Mouse (Mus musculus): ENCODE results near the gene Acta2. TPM values are rescaled to one million over a fixed set of nuclear protein-coding genes. Genes with fewer than 3 reads are reported as not detected.

The Acta2 gene
- polyA plus RNA-seq, 1 experiment from 2014 or later: 31.1 TPM

DNA sequence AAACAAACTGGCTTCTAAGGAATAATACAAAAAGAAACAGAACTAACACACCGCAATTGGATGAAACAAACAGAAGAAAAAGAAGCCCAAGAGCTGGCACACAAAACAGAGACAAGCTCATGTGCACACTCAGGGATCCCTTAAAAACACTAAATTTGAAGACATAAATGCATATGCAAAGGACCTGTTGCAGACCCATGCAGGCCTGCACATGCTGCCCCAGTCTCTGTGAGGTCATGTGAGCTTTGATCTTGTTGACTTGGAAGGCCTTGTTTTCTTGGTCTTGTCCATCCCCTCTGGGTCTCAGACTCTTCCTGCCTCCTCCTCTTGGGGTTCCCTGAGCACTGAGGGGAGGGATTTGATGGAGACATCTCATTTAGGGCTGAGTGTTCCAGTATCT lies 33.3 kb upstream of the Acta2 start:
- Histone ChIP-seq H3K36me3 (no peaks in the 10 kb centered on the region), H3K4me1 (replicated peaks) (peaks cover 16% of the 10 kb centered on the region), H3K4me3 (no peak overlapping the region), H3K27me3 (ENCODE audit: insufficient read depth, poor library complexity, severe bottlenecking) (peaks cover 19% of the 10 kb centered on the region; the same call in 1 of the 2 replicates), H3K9me3 (no peaks in the 10 kb centered on the region), H3K27ac (no peak overlapping the region)
- DNase-seq (ENCODE audit: low spot score): no peak
- 98% methylated on average over 1 of the region's 1 CpGs for WGBS

DNA sequence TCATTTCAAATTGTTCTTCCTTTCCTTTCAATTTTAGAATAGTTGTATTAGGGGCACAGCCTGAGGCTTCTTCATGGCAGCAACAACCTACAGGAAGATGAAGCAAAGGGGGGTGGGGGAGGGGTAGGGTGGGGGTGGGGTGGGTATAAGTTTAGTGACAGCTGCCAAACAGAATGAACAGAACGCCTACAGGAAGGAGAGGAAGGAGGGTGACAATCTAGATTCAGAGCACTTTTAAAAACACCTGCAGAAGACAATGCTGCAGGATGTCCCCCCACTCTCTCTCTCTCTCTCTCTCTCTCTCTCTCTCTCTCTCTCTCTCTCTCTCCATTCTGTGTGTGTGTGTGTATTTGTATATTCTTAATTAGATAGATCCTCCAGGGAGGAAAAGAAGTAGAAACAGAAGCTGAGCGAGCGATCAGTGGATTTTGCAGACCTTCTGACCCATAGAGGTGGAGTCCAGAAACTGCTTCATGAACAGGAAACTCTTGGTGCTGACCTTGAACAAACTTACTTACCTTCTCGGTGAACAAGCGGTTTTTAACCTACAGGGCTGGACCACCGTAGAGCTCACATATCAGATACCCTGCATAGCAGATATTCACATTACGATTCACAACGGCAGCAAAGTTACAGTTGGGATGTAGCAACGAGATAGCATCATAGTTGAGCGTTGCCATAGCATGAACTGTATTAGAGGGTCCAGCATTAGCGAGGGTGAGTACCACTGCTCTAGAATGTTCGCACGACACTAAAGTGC lies 32.4 kb upstream of the Acta2 start:
- Histone ChIP-seq H3K9me3 (no peaks in the 10 kb centered on the region), H3K36me3 (no peaks in the 10 kb centered on the region), H3K27me3 (ENCODE audit: insufficient read depth, poor library complexity, severe bottlenecking) (peaks cover 15% of the 10 kb centered on the region; the same call in 1 of the 2 replicates), H3K4me3 (no peak overlapping the region), H3K27ac (no peak overlapping the region), H3K4me1 (replicated peaks) (peaks cover 16% of the 10 kb centered on the region)
- 85% methylated on average over 13 of the region's 13 CpGs for WGBS
- no peak for DNase-seq (ENCODE audit: low spot score)

DNA sequence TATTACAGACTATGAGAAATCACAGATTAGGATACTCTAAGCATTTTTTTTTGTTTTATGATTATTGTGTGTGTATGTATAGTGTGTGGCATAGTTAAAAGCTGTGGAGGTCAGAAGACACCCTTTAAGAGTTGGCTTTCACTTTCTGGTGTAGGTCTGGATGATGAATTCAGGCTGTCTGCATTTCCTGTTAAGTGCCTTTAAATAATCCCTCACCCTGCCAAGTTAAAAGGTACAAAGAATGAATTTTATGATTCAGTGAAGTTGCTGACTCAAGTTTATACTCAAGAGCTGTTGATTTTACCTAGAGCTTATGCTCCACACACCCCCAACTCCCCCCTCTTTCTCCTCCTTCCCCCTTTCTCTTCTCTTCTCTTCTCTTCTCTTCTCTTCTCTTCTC lies 31.8 kb upstream of the Acta2 start:
- no peaks in the 10 kb centered on the region for H3K9me3 ChIP-seq
- no peak overlapping the region for H3K4me3 ChIP-seq
- no peaks in the 10 kb centered on the region for H3K36me3 ChIP-seq
- peaks cover 9% of the 10 kb centered on the region; the same call in 1 of the 2 replicates for H3K27me3 ChIP-seq (ENCODE audit: insufficient read depth, poor library complexity, severe bottlenecking)
- no peak for DNase-seq (ENCODE audit: low spot score)
- H3K4me1 ChIP-seq (replicated peaks): peaks cover 16% of the 10 kb centered on the region
- no peak overlapping the region for H3K27ac ChIP-seq

DNA sequence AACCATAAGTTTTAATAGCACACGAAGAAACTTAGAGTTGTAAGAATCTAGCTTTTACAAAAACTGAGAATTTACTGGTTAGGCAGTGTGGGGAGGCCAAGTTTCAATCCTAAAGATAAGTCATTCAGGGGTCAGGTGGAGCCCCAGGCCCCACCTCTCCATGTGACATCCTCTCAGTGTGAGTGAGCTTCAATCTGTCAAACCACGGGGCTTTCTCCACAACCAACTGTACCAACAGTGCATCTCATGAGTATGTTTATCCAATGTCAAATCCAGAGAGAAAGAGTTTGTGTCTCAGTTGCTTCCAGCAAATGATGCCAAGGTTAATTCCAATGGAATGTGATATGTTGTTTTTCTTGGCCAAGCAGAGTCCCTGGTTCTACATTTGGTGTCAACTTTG lies 29.4 kb upstream of the Acta2 start:
- Histone ChIP-seq H3K4me3 (no peak overlapping the region), H3K36me3 (no peaks in the 10 kb centered on the region), H3K27me3 (ENCODE audit: insufficient read depth, poor library complexity, severe bottlenecking) (no peaks in the 10 kb centered on the region), H3K4me1 (replicated peaks) (peaks cover under 1% of the 10 kb centered on the region), H3K27ac (no peak overlapping the region), H3K9me3 (no peaks in the 10 kb centered on the region)
- DNase-seq (ENCODE audit: low spot score): no peak
- WGBS: 55% methylated on average over 2 of the region's 2 CpGs

DNA sequence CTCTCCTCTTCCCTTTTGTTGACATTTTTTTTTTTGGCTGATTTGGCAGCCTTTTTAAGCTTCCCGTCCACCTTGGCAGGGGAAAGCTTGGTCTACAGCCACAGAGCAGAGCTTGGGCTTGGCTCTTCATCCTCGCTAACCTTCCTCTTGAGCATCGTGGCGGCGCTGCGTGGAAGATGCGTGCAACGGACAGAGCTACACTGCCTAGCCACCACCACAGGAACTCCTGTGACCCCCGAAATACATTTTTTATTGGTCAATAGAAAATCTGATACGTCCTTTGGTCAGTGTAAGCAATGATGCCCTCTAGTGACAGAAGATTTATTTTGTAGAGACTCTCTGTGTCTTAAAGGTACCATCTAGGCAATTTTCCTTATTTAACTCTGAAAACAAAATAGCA lies 29.0 kb upstream of the Acta2 start:
- Histone ChIP-seq H3K27me3 (ENCODE audit: insufficient read depth, poor library complexity, severe bottlenecking) (no peaks in the 10 kb centered on the region), H3K27ac (no peak overlapping the region), H3K36me3 (no peaks in the 10 kb centered on the region), H3K4me1 (replicated peaks) (no peaks in the 10 kb centered on the region), H3K4me3 (no peak overlapping the region), H3K9me3 (no peaks in the 10 kb centered on the region)
- WGBS: 66% methylated on average over 10 of the region's 10 CpGs
- no peak for DNase-seq (ENCODE audit: low spot score)

DNA sequence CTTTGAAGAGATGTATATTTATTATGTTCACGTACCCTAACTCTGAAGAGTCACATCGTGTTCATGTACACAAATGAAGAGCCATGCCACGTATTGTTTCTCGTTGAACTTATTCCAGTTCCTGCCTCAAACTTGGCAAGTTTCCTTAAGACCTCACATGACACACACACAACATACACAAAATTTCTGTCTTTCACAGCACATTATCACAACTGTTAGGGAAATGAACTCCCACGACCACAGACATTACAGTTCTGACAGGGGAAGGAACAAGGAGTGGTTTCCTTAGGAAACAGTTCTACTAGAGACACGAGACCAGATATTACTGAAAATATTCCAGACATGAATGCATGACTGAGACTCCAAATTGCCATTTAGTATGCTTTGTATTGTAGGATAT lies 28.2 kb upstream of the Acta2 start:
- Histone ChIP-seq H3K9me3 (no peaks in the 10 kb centered on the region), H3K27ac (no peak overlapping the region), H3K36me3 (no peaks in the 10 kb centered on the region), H3K4me3 (no peak overlapping the region), H3K4me1 (replicated peaks) (no peaks in the 10 kb centered on the region), H3K27me3 (ENCODE audit: insufficient read depth, poor library complexity, severe bottlenecking) (no peaks in the 10 kb centered on the region)
- WGBS: 89% methylated on average over 6 of the region's 6 CpGs
- DNase-seq (ENCODE audit: low spot score): no peak

DNA sequence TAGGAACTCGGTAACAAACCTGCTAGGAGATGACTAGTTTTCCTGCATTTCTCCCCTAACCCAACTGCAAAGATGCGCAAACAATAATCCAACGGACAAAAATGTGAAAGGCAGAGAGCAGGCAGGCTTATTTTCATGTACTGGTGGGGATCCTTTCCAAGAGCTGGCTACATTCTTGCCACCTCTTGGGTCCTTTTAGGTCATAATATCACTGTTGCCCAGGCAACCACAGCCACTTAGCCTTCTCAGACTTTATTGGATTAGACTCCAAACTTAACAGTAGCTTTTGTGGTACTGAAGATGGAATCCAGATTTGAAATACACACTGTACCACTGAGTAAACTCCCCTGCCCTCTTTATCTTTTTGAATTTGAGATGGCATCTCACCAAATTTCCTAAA lies 22.7 kb upstream of the Acta2 start:
- Histone ChIP-seq H3K4me3 (no peak overlapping the region), H3K27me3 (ENCODE audit: insufficient read depth, poor library complexity, severe bottlenecking) (no peaks in the 10 kb centered on the region)
- WGBS: 87% methylated on average over 3 of the region's 3 CpGs

DNA sequence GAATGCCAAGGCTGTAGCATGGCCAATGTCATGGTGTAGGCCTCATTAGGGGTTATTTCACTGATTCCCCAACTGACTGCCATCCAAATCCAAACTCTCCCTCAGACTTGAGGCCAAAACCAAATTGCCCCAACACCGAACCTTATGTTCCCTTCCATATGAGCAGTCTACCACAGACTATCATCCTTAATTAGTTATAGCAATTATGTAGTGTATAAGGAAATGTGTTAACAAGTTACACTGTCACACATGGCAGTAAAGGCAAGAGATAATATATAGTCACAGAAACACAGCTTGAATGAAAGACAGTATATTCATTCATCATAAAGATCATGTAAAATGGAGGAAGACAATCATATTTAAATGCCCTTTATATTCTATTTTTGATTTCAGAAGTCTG lies 17.7 kb upstream of the Acta2 start:
- no peak overlapping the region for H3K4me3 ChIP-seq
- DNase-seq (ENCODE audit: low spot score): no peak
- H3K36me3 ChIP-seq: no peaks in the 10 kb centered on the region
- no peaks in the 10 kb centered on the region for H3K27me3 ChIP-seq (ENCODE audit: insufficient read depth, poor library complexity, severe bottlenecking)
- no peaks in the 10 kb centered on the region for H3K4me1 ChIP-seq (replicated peaks)
- WGBS: 96% methylated on average over 1 of the region's 1 CpGs
- H3K9me3 ChIP-seq: no peaks in the 10 kb centered on the region
- H3K27ac ChIP-seq: no peak overlapping the region

More for the DNA sequence above, 22.7 kb upstream of the Acta2 start:
- Histone ChIP-seq H3K4me1 (replicated peaks) (no peaks in the 10 kb centered on the region), H3K9me3 (no peaks in the 10 kb centered on the region), H3K27ac (no peak overlapping the region), H3K36me3 (no peaks in the 10 kb centered on the region)
- no peak for DNase-seq (ENCODE audit: low spot score)

DNA sequence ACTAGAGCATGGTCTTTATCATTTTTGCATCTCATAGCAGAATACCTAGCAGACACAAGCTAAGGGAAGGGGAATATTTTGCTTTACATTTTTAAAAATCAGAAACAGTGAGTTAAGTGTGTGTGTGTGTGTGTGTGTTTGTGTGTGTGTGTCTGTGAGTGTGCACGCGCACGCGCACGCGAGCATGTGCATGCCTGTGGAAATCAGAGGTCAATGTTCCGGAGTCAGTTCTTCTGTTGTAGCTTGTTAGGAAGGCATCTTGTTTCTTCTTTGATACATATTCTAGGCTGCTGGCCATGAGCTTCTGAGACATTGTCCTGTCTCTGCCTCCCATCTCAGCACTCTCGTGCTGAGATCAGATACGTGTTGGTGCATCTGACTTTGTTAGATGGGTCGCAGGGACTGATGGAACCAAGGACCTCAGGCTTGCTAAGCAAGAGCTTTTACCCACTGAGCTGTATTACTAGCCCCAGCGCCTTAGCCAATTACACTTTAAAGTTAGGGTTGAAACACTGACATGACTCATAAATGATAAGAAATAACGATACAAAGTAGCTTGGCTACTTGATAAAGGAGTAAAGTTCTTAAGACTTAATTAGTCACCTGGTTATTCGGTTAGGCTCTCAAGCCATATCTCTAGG lies 15.6 kb upstream of the Acta2 start:
- H3K4me1 ChIP-seq (replicated peaks): no peaks in the 10 kb centered on the region

DNA sequence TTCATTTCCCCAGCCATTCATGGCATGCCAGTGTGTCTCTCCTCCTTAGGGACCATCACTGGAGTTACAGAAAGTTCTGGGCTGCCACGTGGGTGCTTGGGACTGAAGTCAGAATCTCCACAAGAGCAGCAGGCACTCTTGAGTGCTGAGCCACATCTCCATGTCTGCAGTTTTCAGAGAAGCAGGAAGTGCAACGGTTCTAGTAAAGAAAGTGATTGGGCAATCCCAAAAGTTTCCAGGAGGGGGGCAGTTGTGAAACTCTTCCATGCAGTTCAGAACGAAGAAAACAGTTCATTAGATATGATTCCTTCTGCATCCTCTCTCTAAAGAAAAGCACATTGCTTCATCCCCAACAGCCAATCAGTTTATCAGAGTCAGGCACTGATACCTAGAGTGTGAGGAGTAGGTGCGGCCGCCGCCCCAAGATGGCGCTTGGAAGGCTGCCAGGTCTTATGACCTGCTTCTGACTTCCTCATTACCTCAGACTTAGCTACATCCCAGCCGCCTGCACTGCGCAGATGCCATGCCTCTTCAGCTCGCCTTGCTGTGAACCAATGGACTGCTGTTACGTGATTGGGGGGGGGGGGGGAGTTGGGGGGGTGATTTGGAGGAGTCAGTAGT lies 14.8 kb upstream of the Acta2 start:
- DNase-seq (ENCODE audit: low spot score): no peak
- no peaks in the 10 kb centered on the region for H3K4me1 ChIP-seq (replicated peaks)
- H3K27me3 ChIP-seq (ENCODE audit: insufficient read depth, poor library complexity, severe bottlenecking): no peaks in the 10 kb centered on the region
- no peaks in the 10 kb centered on the region for H3K36me3 ChIP-seq
- WGBS: 92% methylated on average over 11 of the region's 11 CpGs
- no peak overlapping the region for H3K4me3 ChIP-seq
- no peaks in the 10 kb centered on the region for H3K9me3 ChIP-seq
- H3K27ac ChIP-seq: no peak overlapping the region

More for the DNA sequence above, 15.6 kb upstream of the Acta2 start:
- Histone ChIP-seq H3K27ac (no peak overlapping the region), H3K27me3 (ENCODE audit: insufficient read depth, poor library complexity, severe bottlenecking) (no peaks in the 10 kb centered on the region), H3K36me3 (no peaks in the 10 kb centered on the region), H3K9me3 (no peaks in the 10 kb centered on the region), H3K4me3 (no peak overlapping the region)
- 95% methylated on average over 13 of the region's 13 CpGs for WGBS
- no peak for DNase-seq (ENCODE audit: low spot score)

DNA sequence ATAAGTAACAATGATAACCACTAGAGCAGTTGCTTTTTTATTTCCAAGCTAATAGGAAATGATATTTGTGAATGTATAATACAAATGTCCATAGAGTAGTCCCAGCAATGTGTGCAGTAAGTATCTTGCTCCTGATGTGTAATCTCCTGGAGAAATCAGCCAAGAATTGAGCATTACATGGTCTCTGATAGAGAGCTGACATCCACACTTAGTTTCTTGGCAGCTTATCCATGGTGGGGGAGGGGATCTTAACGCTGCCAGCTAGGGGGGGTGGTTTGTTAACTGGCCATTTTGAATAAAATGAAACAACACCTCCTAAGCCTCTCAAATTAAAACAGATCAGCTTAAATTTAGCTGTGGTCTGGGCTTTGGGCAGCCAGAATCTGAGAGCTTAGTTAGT lies 13.6 kb upstream of the Acta2 start:
- H3K36me3 ChIP-seq: no peaks in the 10 kb centered on the region
- no peak for DNase-seq (ENCODE audit: low spot score)
- 59% methylated on average over 1 of the region's 1 CpGs for WGBS

DNA sequence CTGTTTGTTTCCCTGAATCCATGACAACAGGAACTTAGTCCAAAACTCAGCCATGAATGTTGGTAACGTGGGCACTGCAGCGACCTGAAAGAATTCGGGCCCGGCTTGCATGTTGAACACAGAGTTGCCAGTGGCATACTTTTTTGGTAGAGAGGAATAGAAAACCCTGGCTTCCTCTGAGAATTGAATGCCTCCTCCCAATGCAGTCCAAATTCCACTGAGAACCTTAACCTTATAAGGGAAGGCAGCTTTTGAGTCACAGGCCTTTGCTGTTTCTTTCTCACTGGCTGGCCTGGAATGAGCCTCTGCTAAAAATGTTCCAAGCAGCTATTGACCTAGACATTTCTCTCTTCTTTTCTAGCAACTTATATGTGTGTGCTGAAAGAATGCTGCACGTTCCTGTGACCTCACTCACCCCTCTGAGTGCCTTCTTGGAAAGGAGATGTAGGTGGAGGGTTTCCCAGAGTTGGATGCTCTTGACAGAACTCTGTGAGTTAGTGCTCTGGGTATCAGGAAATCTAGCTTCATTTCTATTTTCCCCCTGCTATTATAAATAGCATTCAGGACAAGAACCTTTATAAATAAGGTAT lies 10.3 kb upstream of the Acta2 start:
- 78% methylated on average over 5 of the region's 5 CpGs for WGBS
- DNase-seq (ENCODE audit: low spot score): no peak
- no peaks in the 10 kb centered on the region for H3K9me3 ChIP-seq
- H3K36me3 ChIP-seq: no peaks in the 10 kb centered on the region
- no peak overlapping the region for H3K4me3 ChIP-seq
- no peaks in the 10 kb centered on the region for H3K27me3 ChIP-seq (ENCODE audit: insufficient read depth, poor library complexity, severe bottlenecking)
- no peaks in the 10 kb centered on the region for H3K4me1 ChIP-seq (replicated peaks)
- no peak overlapping the region for H3K27ac ChIP-seq

More for the DNA sequence above, 13.6 kb upstream of the Acta2 start:
- Histone ChIP-seq H3K27me3 (ENCODE audit: insufficient read depth, poor library complexity, severe bottlenecking) (no peaks in the 10 kb centered on the region), H3K9me3 (no peaks in the 10 kb centered on the region), H3K27ac (no peak overlapping the region), H3K4me1 (replicated peaks) (no peaks in the 10 kb centered on the region), H3K4me3 (no peak overlapping the region)
